Mouse (Mus musculus): Measurements from ENCODE around the gene Chn2.

Chn2 gene

GRCm38 (mm10) chr6:54231769-54232558 is 192.6 kb downstream of the Chn2 start:
- no peak for DNase-seq (ENCODE audit: low read depth, low spot score)

- DNase-seq (ENCODE audit: low read depth, low spot score), result no peak
These were observed 197.1 kb downstream of the Chn2 start for GRCm38 (mm10) chr6:54236441-54236840.

GRCm38 (mm10) chr6:54241761-54242160 is 202.4 kb downstream of the Chn2 start:
- DNase-seq (ENCODE audit: low read depth, low spot score), result no peak

- no peak for DNase-seq (ENCODE audit: low read depth, low spot score)
These were observed 202.9 kb downstream of the Chn2 start for GRCm38 (mm10) chr6:54242286-54242685.

GRCm38 (mm10) chr6:54248354-54249252 is 209.2 kb downstream of the Chn2 start:
- no peak for DNase-seq (ENCODE audit: low read depth, low spot score)

- no peak for DNase-seq (ENCODE audit: low read depth, low spot score)
These were observed 212.2 kb downstream of the Chn2 start for GRCm38 (mm10) chr6:54251401-54252191.

- no peak for DNase-seq (ENCODE audit: low read depth, low spot score)
These were observed 213.9 kb downstream of the Chn2 start for GRCm38 (mm10) chr6:54253206-54253605.

GRCm38 (mm10) chr6:54253881-54254280 is 214.5 kb downstream of the Chn2 start:
- DNase-seq (ENCODE audit: low read depth, low spot score), result no peak

- no peak for DNase-seq (ENCODE audit: low read depth, low spot score)
These were observed 215.4 kb downstream of the Chn2 start for GRCm38 (mm10) chr6:54254759-54255158.

GRCm38 (mm10) chr6:54255321-54255720 is 216.0 kb downstream of the Chn2 start:
- no peak for DNase-seq (ENCODE audit: low read depth, low spot score)

GRCm38 (mm10) chr6:54256397-54256796 is 217.0 kb downstream of the Chn2 start:
- no peak for DNase-seq (ENCODE audit: low read depth, low spot score)

GRCm38 (mm10) chr6:54257552-54257951 is 218.2 kb downstream of the Chn2 start:
- no peak for DNase-seq (ENCODE audit: low read depth, low spot score)

- no peak for DNase-seq (ENCODE audit: low read depth, low spot score)
These were observed 219.1 kb downstream of the Chn2 start for GRCm38 (mm10) chr6:54258462-54258861.

GRCm38 (mm10) chr6:54262732-54263131 is 223.4 kb downstream of the Chn2 start:
- DNase-seq (ENCODE audit: low read depth, low spot score), result no peak

GRCm38 (mm10) chr6:54263890-54264289 is 224.5 kb downstream of the Chn2 start:
- DNase-seq (ENCODE audit: low read depth, low spot score), result no peak

- DNase-seq (ENCODE audit: low read depth, low spot score), result no peak
These were observed 225.2 kb downstream of the Chn2 start for GRCm38 (mm10) chr6:54264537-54264936.

GRCm38 (mm10) chr6:54265384-54265783 is 226.0 kb downstream of the Chn2 start:
- no peak for DNase-seq (ENCODE audit: low read depth, low spot score)

- DNase-seq (ENCODE audit: low read depth, low spot score), result no peak
These were observed 233.4 kb downstream of the Chn2 start for GRCm38 (mm10) chr6:54272556-54273378.

GRCm38 (mm10) chr6:54273379-54273730 is 234.0 kb downstream of the Chn2 start:
- no peak for DNase-seq (ENCODE audit: low read depth, low spot score)

GRCm38 (mm10) chr6:54277234-54277633 is 237.9 kb downstream of the Chn2 start:
- no peak for DNase-seq (ENCODE audit: low read depth, low spot score)

GRCm38 (mm10) chr6:54277828-54278227 is 238.5 kb downstream of the Chn2 start:
- DNase-seq (ENCODE audit: low read depth, low spot score), result no peak
